ENCODE assay signal across 8 mouse cellular contexts in genomic region chr19:10555624-10556510, GRCm38 (mm10). TPM values are rescaled to one million over a fixed set of nuclear protein-coding genes. Genes with fewer than 3 reads are reported as not detected.
DNase-seq lines count a peak whose midpoint lies in the region; ATAC-seq lines count a peak whose summit lies in the region.

TSS of gene Tmem216 (minus strand) at chr19:10556238.

- H3K27me3 ChIP-seq in hindbrain, embryonic 12.5 days = no peaks in the 10 kb centered on the region

- H3K36me3 ChIP-seq in hindbrain, embryonic 12.5 days = peaks cover 12% of the 10 kb centered on the region

- peak within 1 kb of the TSS; percentile 84 for H3K4me2 ChIP-seq in hindbrain, embryonic 12.5 days (replicated peaks)

- ATAC-seq in hindbrain, embryonic 12.5 days (ENCODE audit: low FRiP score) = peak; percentile 98

- no peaks in the 10 kb centered on the region for H3K9me3 ChIP-seq in hindbrain, embryonic 12.5 days (replicated peaks)

- peak within 1 kb of the TSS; percentile 60 for H3K4me3 ChIP-seq in hindbrain, embryonic 12.5 days

- peak within 1 kb of the TSS; percentile 86 for H3K27ac ChIP-seq in hindbrain, embryonic 12.5 days

- peaks cover 14% of the 10 kb centered on the region for H3K4me1 ChIP-seq in hindbrain, embryonic 12.5 days

- H3K9ac ChIP-seq in hindbrain, embryonic 12.5 days = peak within 1 kb of the TSS; percentile 74

- peak; percentile 77 for DNase-seq in Muller cell, postnatal 12 days (ENCODE audit: inconsistent ontology term)
- peak; percentile 85 for DNase-seq in cerebellum, adult 9-11 months
- DNase-seq in frontal cortex, postnatal 10 days (ENCODE audit: low spot score in 2 of 2) = peak; percentile 69 to 83
- DNase-seq in layer of hippocampus, postnatal 25 days (ENCODE audit: extremely low spot score in 1 of 2, low spot score in 1 of 2) = peak; percentile 72 to 78
- DNase-seq in lung, postnatal 25 days (ENCODE audit: low spot score) = peak; percentile 90
- peak; percentile 87 for DNase-seq in retina, embryonic 14.5 days (ENCODE audit: low spot score)
- peak; percentile 92 for DNase-seq in thymus, postnatal 4 days

- WGBS in hindbrain, embryonic 12.5 days = 1% methylated on average over 43 of the region's 43 CpGs

RNA-seq across cellular contexts. Expression of gene Tmem216, which starts in this region (rescaled TPM):
- 49.1 and 56.6 TPM in 2 replicates for polyA plus RNA-seq in hindbrain, embryonic 12.5 days (2016; fragmentation: Nextera tagmentation; extraction: Ambion mirVana)
- 10 to 100 TPM; 11.1 to 11.2 TPM for total RNA-seq in layer of hippocampus, postnatal 25 days (2021)

Comparison
In these comparisons a context has a peak if more than half of its experiments do, and no peak if none do; other contexts are left out.
1. Peak in every context shown above with its lines: DNase-seq, ATAC-seq, H3K4me3 ChIP-seq and H3K27ac ChIP-seq.